Mouse (Mus musculus) ovary, adult 10 weeks (tissue): ENCODE measurements around the gene Rgl1. TPM values are rescaled to one million over a fixed set of nuclear protein-coding genes. Genes with fewer than 3 reads are reported as not detected.

ENCODE experiments used
- polyA plus RNA-seq: library from polyadenylated mRNA; stranded (reverse); fragments of 350-450 nt; fragmentation: Illumina TruSeq; extraction: RNeasy Lipid Tissue Mini Kit (QIAGEN cat#74804); gene quantifications from one replicate; pipeline ENCODE4 v1.2.3, GENCODE M21; 2014

The Rgl1 gene
- polyA plus RNA-seq: 19.3 TPM

DNA sequence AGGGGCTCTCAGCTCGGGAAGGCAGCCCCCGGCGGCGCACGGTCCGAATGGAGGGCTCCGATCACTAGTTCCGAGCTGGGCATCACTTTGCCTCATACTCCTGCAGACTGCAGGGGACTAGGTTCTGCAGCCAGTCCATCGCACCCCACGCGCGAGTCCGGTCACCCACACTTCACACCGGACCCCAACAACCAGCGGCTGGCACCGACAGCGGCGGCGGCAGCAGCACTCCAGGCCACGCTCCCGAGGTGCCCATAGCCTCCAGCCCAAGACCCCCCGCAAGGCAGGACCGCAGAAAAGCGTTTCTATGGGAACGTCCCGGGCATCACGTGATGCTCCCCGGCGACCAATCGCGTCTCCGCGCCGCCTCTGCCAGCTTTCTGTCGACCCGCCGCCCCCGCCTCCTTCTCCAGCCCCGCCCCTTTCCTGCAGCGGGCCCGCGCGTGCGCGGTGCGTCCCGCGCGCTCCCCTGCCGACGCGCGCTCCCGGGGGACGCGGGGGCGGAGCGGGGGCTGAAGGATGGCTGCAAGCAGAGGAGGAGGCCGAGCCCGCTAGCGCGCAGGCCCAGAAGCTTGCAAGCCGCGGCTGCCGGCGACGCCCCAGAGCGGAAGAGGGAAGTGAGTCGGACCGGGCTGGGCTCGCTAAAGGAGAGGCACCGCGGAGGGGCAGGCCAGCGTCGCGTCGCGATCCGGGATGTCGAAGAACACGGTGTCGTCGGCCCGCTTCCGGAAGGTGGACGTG lies at the start of gene Rgl1, which contains the start of gene Arpc5:
Rgl1 (minus strand) TSS at position 320 of the 741 bp plus-strand sequence.
Arpc5 (plus strand) TSS at position 511 of the 741 bp plus-strand sequence.

DNA sequence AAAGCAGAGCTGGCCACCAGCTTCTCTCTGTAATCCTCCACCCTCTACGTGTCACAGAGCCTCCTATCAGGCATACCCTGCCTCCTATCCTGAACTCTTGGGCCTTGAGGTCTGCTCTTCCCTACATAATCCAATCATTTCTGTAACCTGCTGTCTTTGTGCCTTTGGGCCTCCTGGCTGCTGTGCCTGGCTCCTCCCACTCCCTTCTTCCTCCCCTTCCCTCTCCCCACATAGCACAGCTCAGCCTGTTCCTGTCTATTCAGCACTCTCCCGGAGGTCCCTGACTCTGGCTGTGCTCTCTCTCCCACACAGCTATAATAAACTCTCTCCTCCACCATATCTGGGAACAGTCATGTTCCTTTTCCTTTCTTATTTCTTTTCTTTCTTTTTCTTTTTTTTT lies 33.7 kb upstream of the Rgl1 start, which contains the start of gene Ncf2:
Ncf2 (plus strand) TSS at position 298 of the 400 bp plus-strand sequence.

GRCm38 (mm10) chr1:152750312-152750965 lies 15.7 kb downstream of the Rgl1 start, which contains the start of gene Apobec4:
Apobec4 (plus strand) TSS chr1:152750551.

Other genes starting within 250 kb of the Rgl1 start
- 0.68 TPM for gene Apobec4, start 15.8 kb downstream of the Rgl1 start, polyA plus RNA-seq
- 274 TPM for gene Arpc5, start 191 bp upstream of the Rgl1 start, polyA plus RNA-seq
- 2.3 TPM for gene Ncf2, start 33.8 kb upstream of the Rgl1 start, polyA plus RNA-seq
- 42.2 TPM for gene Smg7, start 136.3 kb upstream of the Rgl1 start, polyA plus RNA-seq
- gene Nmnat2, start 188.6 kb upstream of the Rgl1 start, polyA plus RNA-seq: 1.1 TPM